Mouse (Mus musculus): ENCODE results near the gene Trib2. TPM values are rescaled to one million over a fixed set of nuclear protein-coding genes. Genes with fewer than 3 reads are reported as not detected.

The Trib2 gene
- polyA plus RNA-seq, 1 experiment from 2014 or later: 62.0 TPM

DNA sequence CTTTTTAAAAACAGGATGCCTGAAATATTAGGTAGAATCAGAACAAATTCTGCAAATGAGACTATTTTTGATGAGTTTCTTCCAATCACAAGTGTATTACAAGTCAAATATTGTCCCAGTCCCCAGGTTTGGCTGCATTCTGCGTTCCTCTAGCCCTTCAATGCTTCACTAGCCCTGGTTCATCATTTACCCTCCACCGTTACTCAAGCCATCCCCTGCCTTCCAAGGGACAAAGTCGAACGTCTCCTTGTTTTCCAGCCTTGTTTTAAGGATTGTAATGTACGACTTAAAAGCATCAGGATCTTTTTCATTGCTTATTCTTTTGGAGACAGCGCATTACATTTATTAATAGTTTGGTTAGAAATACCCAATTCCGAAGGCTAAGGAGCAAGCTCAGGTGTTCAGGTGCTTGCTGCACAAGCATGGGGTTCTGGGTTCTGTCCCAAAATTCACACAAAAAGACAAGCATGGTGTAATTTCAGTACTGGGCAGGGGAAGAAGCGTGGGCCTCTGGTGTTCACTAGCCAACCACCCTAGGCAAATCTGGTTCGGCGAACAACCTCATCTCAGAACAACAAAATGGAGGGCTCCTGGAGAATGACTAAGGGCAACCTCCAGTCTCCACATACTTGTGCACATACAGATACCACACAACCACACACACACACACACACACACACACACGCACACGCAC is 24.3 kb upstream of the Trib2 start:
- WGBS: 92% methylated on average over 12 of the region's 12 CpGs
- H3K9ac ChIP-seq (ENCODE audit: low read depth, low read length): no peak overlapping the region
- no peaks in the 10 kb centered on the region for H3K4me1 ChIP-seq (ENCODE audit: control insufficient read depth, insufficient read depth, low read length)
- no peak overlapping the region for H3K4me3 ChIP-seq (ENCODE audit: low read depth, low read length)
- H3K4me2 ChIP-seq (ENCODE audit: low read depth, low read length): no peak overlapping the region
- H3K27ac ChIP-seq (replicated peaks; ENCODE audit: low read depth, low read length): no peak overlapping the region
- no peak for ATAC-seq (ENCODE audit: low read depth)
- DNase-seq (ENCODE audit: low spot score): no peak
- no peaks in the 10 kb centered on the region for H3K9me3 ChIP-seq (ENCODE audit: control insufficient read depth, low read length)
- H3K27me3 ChIP-seq (replicated peaks; ENCODE audit: control insufficient read depth, insufficient read depth, low read length): no peaks in the 10 kb centered on the region
- no peaks in the 10 kb centered on the region for H3K36me3 ChIP-seq (ENCODE audit: control insufficient read depth, insufficient read depth, low read length)

DNA sequence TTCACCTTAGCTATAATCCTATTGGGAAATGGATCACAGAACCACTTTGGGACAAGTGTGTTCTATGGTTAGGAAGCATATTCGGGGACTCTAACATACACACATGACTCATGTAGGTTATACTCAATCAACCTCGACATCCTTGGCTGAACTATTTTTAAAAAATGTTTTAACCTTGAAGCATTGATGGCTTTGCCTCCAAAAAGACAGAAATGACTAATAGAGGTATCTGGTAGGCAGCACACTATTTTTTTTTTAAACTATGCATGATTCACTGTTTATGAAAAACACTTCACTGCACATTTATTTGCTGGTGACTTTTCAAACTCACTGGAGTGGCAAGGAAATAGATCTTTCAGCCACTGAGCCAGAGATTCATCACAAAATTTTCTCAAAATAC is 21.5 kb upstream of the Trib2 start:
- H3K27me3 ChIP-seq (replicated peaks; ENCODE audit: control insufficient read depth, insufficient read depth, low read length): no peaks in the 10 kb centered on the region
- 84% methylated on average over 2 of the region's 2 CpGs for WGBS
- H3K4me1 ChIP-seq (ENCODE audit: control insufficient read depth, insufficient read depth, low read length): no peaks in the 10 kb centered on the region
- H3K4me3 ChIP-seq (ENCODE audit: low read depth, low read length): no peak overlapping the region
- no peaks in the 10 kb centered on the region for H3K36me3 ChIP-seq (ENCODE audit: control insufficient read depth, insufficient read depth, low read length)
- H3K4me2 ChIP-seq (ENCODE audit: low read depth, low read length): no peak overlapping the region
- no peak for DNase-seq (ENCODE audit: low spot score)
- ATAC-seq (ENCODE audit: low read depth): no peak
- no peak overlapping the region for H3K9ac ChIP-seq (ENCODE audit: low read depth, low read length)
- H3K27ac ChIP-seq (replicated peaks; ENCODE audit: low read depth, low read length): no peak overlapping the region
- H3K9me3 ChIP-seq (ENCODE audit: control insufficient read depth, low read length): no peaks in the 10 kb centered on the region

DNA sequence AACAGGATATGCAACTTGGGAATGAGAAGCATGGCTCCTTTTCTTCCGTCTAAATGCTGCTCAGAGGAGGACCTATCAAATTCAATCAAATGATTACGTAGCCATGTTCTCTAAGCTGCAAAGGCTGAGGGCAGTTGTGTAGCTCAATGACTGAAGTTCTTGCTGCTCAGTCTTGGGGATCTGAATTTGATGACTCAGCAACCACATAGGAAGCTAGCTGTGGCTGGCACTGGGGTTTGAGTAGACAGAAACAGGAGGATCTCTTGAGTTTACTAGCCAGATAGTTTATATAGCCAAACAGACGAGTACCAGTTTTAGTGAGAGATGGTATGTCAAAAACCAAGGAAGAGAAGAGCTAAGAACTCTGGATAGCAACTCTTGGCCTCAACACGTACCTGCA is 20.8 kb upstream of the Trib2 start:
- 89% methylated on average over 4 of the region's 4 CpGs for WGBS
- no peaks in the 10 kb centered on the region for H3K36me3 ChIP-seq (ENCODE audit: control insufficient read depth, insufficient read depth, low read length)
- no peak overlapping the region for H3K4me3 ChIP-seq (ENCODE audit: low read depth, low read length)
- no peaks in the 10 kb centered on the region for H3K27me3 ChIP-seq (replicated peaks; ENCODE audit: control insufficient read depth, insufficient read depth, low read length)
- H3K4me1 ChIP-seq (ENCODE audit: control insufficient read depth, insufficient read depth, low read length): no peaks in the 10 kb centered on the region
- H3K27ac ChIP-seq (replicated peaks; ENCODE audit: low read depth, low read length): no peak overlapping the region
- H3K9ac ChIP-seq (ENCODE audit: low read depth, low read length): no peak overlapping the region
- DNase-seq (ENCODE audit: low spot score) (no peak), ATAC-seq (ENCODE audit: low read depth) (no peak)
- no peak overlapping the region for H3K4me2 ChIP-seq (ENCODE audit: low read depth, low read length)
- no peaks in the 10 kb centered on the region for H3K9me3 ChIP-seq (ENCODE audit: control insufficient read depth, low read length)

DNA sequence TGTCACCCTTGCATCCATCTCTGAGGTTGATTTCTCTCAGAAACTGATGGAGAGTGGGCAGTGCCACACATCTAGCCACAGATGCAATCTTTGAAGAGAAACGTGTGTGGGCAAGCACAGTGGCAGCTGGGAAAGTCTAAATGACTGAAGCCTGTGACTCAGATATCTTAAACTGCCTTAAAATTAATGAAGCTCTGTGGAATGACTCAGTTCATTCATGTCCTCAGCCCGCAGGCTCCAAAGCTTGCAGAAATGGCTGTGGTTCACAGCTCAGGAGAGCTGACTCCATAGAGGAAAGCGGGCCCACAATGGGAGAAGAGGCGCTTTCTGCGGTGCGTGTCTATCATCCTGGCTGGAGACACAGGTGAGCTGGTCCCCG is 15.9 kb upstream of the Trib2 start:
- ATAC-seq (ENCODE audit: low read depth) (no peak), DNase-seq (ENCODE audit: low spot score) (no peak)
- Histone ChIP-seq H3K4me3 (ENCODE audit: low read depth, low read length) (no peak overlapping the region), H3K9ac (ENCODE audit: low read depth, low read length) (no peak overlapping the region), H3K36me3 (ENCODE audit: control insufficient read depth, insufficient read depth, low read length) (no peaks in the 10 kb centered on the region), H3K27me3 (replicated peaks; ENCODE audit: control insufficient read depth, insufficient read depth, low read length) (no peaks in the 10 kb centered on the region), H3K27ac (replicated peaks; ENCODE audit: low read depth, low read length) (no peak overlapping the region), H3K9me3 (ENCODE audit: control insufficient read depth, low read length) (no peaks in the 10 kb centered on the region), H3K4me1 (ENCODE audit: control insufficient read depth, insufficient read depth, low read length) (no peaks in the 10 kb centered on the region), H3K4me2 (ENCODE audit: low read depth, low read length) (no peak overlapping the region)
- 87% methylated on average over 7 of the region's 7 CpGs for WGBS

DNA sequence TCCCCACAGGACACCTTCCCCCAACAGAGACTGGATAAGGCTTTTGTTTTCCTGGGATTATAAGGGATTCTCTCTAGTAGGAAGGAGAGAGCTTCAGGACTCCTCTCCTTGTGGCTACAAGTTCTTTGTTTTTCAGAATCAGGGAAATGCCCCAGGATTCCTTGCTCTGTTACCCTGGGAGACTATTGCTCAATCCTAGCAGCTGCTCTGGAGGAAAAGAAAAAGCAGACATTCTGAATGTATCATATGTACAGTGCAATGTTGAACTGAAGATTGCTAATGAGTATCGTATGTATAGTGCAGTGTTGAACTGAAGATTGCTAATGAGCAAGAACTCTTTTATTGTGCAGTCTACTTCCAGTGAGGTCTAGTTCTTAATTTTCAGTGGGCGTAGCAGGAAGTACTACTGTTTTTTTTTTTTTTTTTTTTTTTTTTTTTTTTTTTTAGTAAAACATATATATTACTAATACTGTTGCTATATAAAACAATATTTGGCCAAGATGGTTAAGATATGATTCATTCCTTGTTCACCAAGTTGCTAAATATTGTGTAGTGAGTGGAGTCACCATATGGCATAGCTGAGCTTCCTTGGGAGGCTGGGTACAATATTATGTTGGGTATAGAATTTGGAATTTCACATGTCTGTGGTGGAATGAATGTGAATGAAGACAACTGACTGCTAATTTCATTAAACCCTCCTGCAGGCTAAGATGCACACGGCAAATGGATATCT is 15.4 kb upstream of the Trib2 start:
- Histone ChIP-seq H3K27ac (replicated peaks; ENCODE audit: low read depth, low read length) (no peak overlapping the region), H3K4me2 (ENCODE audit: low read depth, low read length) (no peak overlapping the region), H3K9me3 (ENCODE audit: control insufficient read depth, low read length) (no peaks in the 10 kb centered on the region), H3K36me3 (ENCODE audit: control insufficient read depth, insufficient read depth, low read length) (no peaks in the 10 kb centered on the region), H3K27me3 (replicated peaks; ENCODE audit: control insufficient read depth, insufficient read depth, low read length) (no peaks in the 10 kb centered on the region), H3K4me3 (ENCODE audit: low read depth, low read length) (no peak overlapping the region), H3K4me1 (ENCODE audit: control insufficient read depth, insufficient read depth, low read length) (no peaks in the 10 kb centered on the region), H3K9ac (ENCODE audit: low read depth, low read length) (no peak overlapping the region)
- ATAC-seq (ENCODE audit: low read depth): no peak
- DNase-seq (ENCODE audit: low spot score): peak; percentile 55
- WGBS: 65% methylated on average over 3 of the region's 3 CpGs

DNA sequence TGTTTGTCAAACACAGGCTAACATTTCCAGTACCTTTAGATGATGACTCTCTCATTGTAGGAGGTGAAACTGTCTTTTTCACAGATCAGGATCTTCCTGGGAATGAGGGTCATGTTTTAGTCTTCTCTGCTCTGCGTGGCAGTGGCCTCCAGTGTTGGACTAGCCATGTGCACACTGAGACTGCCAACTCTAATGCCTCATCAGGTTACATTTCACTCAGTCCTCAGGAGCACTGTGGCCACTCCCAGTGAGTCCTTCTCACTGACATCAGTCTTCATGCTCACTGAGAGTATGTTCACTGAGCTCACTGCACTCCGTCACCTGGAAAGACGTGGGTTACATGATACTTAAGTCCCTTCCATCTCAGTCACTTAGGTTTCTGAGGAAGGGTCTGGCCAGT is 14.0 kb upstream of the Trib2 start:
- Histone ChIP-seq H3K4me1 (ENCODE audit: control insufficient read depth, insufficient read depth, low read length) (no peaks in the 10 kb centered on the region), H3K4me2 (ENCODE audit: low read depth, low read length) (no peak overlapping the region), H3K4me3 (ENCODE audit: low read depth, low read length) (no peak overlapping the region), H3K36me3 (ENCODE audit: control insufficient read depth, insufficient read depth, low read length) (no peaks in the 10 kb centered on the region), H3K9ac (ENCODE audit: low read depth, low read length) (no peak overlapping the region), H3K9me3 (ENCODE audit: control insufficient read depth, low read length) (no peaks in the 10 kb centered on the region), H3K27me3 (replicated peaks; ENCODE audit: control insufficient read depth, insufficient read depth, low read length) (no peaks in the 10 kb centered on the region), H3K27ac (replicated peaks; ENCODE audit: low read depth, low read length) (no peak overlapping the region)
- DNase-seq (ENCODE audit: low spot score): no peak
- 77% methylated on average over 3 of the region's 3 CpGs for WGBS
- ATAC-seq (ENCODE audit: low read depth): no peak

DNA sequence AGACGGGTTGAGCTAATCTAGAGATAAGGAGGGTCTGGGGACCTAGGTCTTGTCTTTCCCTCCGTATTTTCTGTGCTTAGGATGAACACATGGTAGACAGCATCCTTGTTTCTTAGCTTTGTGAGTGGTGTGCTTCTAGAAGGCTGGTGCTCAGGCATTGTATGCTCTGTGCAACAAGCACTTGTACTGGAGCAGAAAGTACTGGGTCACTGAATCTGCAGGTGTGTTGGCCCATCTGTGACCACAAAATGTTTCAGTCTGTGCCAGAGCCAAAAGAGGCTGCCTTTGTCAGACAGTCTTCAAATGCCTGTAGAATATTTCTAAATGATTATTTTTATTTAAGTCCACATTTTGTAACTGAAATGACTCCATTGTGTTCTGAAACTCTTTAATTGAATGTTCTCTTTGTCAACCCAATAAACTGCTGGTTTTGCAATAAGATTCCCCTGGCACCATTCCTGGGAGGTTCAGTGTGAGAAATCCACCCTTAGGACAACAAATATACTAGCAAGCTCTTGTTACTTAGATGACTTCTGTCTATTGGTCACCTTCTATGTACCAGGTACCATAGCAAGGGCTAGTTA is 12.2 kb upstream of the Trib2 start:
- WGBS: 78% methylated on average over 2 of the region's 2 CpGs

DNA sequence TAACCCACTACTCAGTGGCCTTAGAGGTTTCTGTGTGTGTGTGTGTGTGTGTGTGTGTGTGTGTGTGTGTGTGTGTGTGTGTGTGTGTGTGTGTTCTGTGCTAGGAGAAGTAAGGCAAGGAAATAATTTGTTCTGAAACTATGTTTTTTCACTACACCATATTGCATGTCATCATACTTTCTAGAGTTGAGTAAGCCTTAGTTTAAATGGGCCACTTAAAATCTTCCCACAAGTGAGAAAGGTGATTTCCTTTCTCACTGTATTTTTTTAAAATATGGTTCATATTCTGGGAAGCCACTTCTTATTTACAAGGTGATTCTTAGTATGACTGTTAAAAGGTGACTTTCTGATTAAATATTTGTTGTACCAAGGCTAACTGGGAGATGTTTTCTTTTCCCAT is 4.3 kb upstream of the Trib2 start:
- no peak overlapping the region for H3K4me3 ChIP-seq (ENCODE audit: low read depth, low read length)
- no peak for DNase-seq (ENCODE audit: low spot score)

More for the DNA sequence above, 12.2 kb upstream of the Trib2 start:
- Histone ChIP-seq H3K9ac (ENCODE audit: low read depth, low read length) (no peak overlapping the region), H3K4me2 (ENCODE audit: low read depth, low read length) (no peak overlapping the region), H3K36me3 (ENCODE audit: control insufficient read depth, insufficient read depth, low read length) (no peaks in the 10 kb centered on the region), H3K27ac (replicated peaks; ENCODE audit: low read depth, low read length) (no peak overlapping the region), H3K9me3 (ENCODE audit: control insufficient read depth, low read length) (no peaks in the 10 kb centered on the region), H3K4me3 (ENCODE audit: low read depth, low read length) (no peak overlapping the region), H3K27me3 (replicated peaks; ENCODE audit: control insufficient read depth, insufficient read depth, low read length) (no peaks in the 10 kb centered on the region), H3K4me1 (ENCODE audit: control insufficient read depth, insufficient read depth, low read length) (no peaks in the 10 kb centered on the region)
- no peak for ATAC-seq (ENCODE audit: low read depth)
- no peak for DNase-seq (ENCODE audit: low spot score)

More for the DNA sequence above, 4.3 kb upstream of the Trib2 start:
- Histone ChIP-seq H3K4me2 (ENCODE audit: low read depth, low read length) (no peak overlapping the region), H3K36me3 (ENCODE audit: control insufficient read depth, insufficient read depth, low read length) (no peaks in the 10 kb centered on the region), H3K9ac (ENCODE audit: low read depth, low read length) (no peak overlapping the region), H3K27ac (replicated peaks; ENCODE audit: low read depth, low read length) (no peak overlapping the region), H3K9me3 (ENCODE audit: control insufficient read depth, low read length) (no peaks in the 10 kb centered on the region), H3K27me3 (replicated peaks; ENCODE audit: control insufficient read depth, insufficient read depth, low read length) (no peaks in the 10 kb centered on the region), H3K4me1 (ENCODE audit: control insufficient read depth, insufficient read depth, low read length) (peaks cover 4% of the 10 kb centered on the region)
- no peak for ATAC-seq (ENCODE audit: low read depth)
